Comparison of ENCODE assay signal across 8 mouse cellular contexts in the genomic region with DNA sequence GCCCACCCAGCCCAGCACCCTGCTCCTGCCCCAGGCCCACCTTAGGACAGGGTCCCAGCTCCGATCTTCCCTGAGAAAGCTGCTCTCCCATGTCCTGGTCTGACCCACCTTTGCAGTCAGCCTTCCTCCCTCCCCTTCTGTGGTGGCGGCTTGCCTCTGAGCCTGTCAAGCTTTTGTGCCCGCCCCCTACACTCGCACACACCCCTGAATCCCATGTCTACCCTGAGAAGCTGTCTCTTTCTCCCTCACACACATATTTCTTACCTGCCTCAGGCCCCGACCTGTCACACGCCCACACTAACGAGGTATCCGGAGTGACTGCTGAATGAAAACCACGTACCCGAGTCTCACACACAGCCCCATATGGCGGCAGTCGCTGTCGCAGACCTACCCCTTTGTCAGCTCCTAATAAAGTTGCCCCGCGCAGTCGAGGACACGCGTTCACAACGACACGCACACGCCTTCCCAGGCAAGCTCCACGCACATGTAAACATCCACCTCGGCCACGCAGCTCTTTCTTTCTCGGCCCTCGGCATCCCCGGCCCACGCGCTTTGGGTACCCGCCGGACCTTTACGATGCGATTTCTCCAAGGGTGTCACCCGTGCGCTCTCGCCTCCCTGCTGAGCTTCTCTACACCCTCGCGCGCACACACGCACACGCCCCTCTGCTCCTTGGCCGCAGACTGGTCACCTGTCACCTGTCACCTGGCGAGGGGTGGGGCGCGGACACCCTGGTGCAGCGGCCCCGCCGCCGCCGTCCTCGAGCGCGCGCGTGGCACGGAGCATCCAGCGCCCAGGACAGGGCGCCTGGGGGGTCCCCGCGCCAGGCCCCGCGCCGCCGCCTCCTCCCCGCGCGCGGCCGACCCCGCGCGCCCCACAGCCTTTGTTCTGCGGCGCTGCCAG. TPM values are rescaled to one million over a fixed set of nuclear protein-coding genes. Genes with fewer than 3 reads are reported as not detected.
DNase-seq lines count a peak whose midpoint lies in the region; ATAC-seq and TF ChIP-seq lines count a peak whose summit lies in the region.

No protein-coding gene starts in this region.

- H3K4me2 ChIP-seq in liver, embryonic 12.5 days = peak overlapping the region; percentile 71

- DNase-seq in testis, postnatal 14 days (ENCODE audit: low spot score) = no peak
- peak; percentile 25 for DNase-seq in heart, postnatal 4 days
- DNase-seq in retina, postnatal 1 day = peak; percentile 73
- DNase-seq in c-Kit-positive CD71-positive TER-119-positive erythroid progenitor cells, embryonic 14.5 days (ENCODE audit: low spot score) = no peak

- H3K4me3 ChIP-seq in erythroblast, embryonic 14.5 days (replicated peaks) = peak overlapping the region; percentile 40
- peak overlapping the region; percentile 85 for H3K4me3 ChIP-seq in testis, adult 2 months (ENCODE audit: control insufficient read depth, low read depth, low read length)
- peak overlapping the region; percentile 60 for H3K4me3 ChIP-seq in liver, embryonic 12.5 days

- no peak for ATAC-seq in erythroblast, adult 5-6 weeks (replicated peaks; ENCODE audit: low FRiP score, poor library complexity, severe bottlenecking)
- ATAC-seq in liver, embryonic 12.5 days = peak; percentile 25; the same call in 1 of the 2 replicates

- TF ChIP-seq CTCF in testis, adult 2 months (IDR thresholded peaks at IDR 0.05; ENCODE audit: control insufficient read depth, insufficient read depth, insufficient replicate concordance, low read depth, low read length) = no peak

- 6% methylated on average over 68 of the region's 74 CpGs for WGBS in liver, embryonic 12.5 days (ENCODE audit: insufficient replicate concordance)

- H3K27ac ChIP-seq in testis, adult 2 months (ENCODE audit: control insufficient read depth, insufficient read depth, low read depth, low read length) = no peak overlapping the region
- no peak overlapping the region for H3K27ac ChIP-seq in liver, embryonic 12.5 days

- TF ChIP-seq POLR2A in testis, adult 2 months (IDR thresholded peaks at IDR 0.05; ENCODE audit: control insufficient read depth, low read depth, low read length) = no peak

- peaks cover 24% of the 10 kb centered on the region for H3K9me3 ChIP-seq in erythroblast, embryonic 14.5 days (ENCODE audit: control insufficient read depth, low read length)
- H3K9me3 ChIP-seq in liver, embryonic 12.5 days (replicated peaks) = no peaks in the 10 kb centered on the region

- peak overlapping the region; percentile 31; the same call in 1 of the 2 replicates for H3K9ac ChIP-seq in liver, embryonic 12.5 days

- H3K4me1 ChIP-seq in erythroblast, embryonic 14.5 days (ENCODE audit: control insufficient read depth) = peaks cover 10% of the 10 kb centered on the region
- peaks cover 16% of the 10 kb centered on the region for H3K4me1 ChIP-seq in testis, adult 2 months (ENCODE audit: control insufficient read depth, insufficient read depth, low read length)
- H3K4me1 ChIP-seq in liver, embryonic 12.5 days = peaks cover 8% of the 10 kb centered on the region

- H3K36me3 ChIP-seq in erythroblast, embryonic 14.5 days (ENCODE audit: control insufficient read depth) = peaks cover 3% of the 10 kb centered on the region
- no peaks in the 10 kb centered on the region for H3K36me3 ChIP-seq in testis, adult 2 months (ENCODE audit: control insufficient read depth, insufficient read depth, low read length)
- no peaks in the 10 kb centered on the region for H3K36me3 ChIP-seq in liver, embryonic 12.5 days

- peaks cover 73% of the 10 kb centered on the region for H3K27me3 ChIP-seq in erythroblast, embryonic 14.5 days (ENCODE audit: control insufficient read depth)
- H3K27me3 ChIP-seq in testis, adult 2 months (ENCODE audit: control insufficient read depth, insufficient read depth, low read length) = no peaks in the 10 kb centered on the region
- peaks cover 77% of the 10 kb centered on the region for H3K27me3 ChIP-seq in liver, embryonic 12.5 days (replicated peaks)

RNA-seq across cellular contexts. Expression of a gene that starts 0.6 kb away (rescaled TPM):
- polyA plus RNA-seq in erythroblast, embryonic 14.5 days (2012) = 0.18 and 0.28 TPM in 2 replicates
- not detected in 2 replicates for total RNA-seq in erythroblast, adult 5-6 weeks (2015; ENCODE audit: low replicate concordance)
- total RNA-seq in erythroblast, adult 5-6 weeks (2017; ENCODE audit: low replicate concordance) = not detected in 2 replicates
- 20.5 and 21.3 TPM in 2 replicates for polyA plus RNA-seq in testis, adult 2 months (2012; rRNA removed)
- total RNA-seq in heart, postnatal 4 days (2021) = 10 to 100 TPM; 61.1 to 65.1 TPM
- 4.6 and 5.0 TPM in 2 replicates for polyA plus RNA-seq in liver, embryonic 12.5 days (2016; fragmentation: Nextera tagmentation; extraction: Ambion mirVana)

RNA-seq across cellular contexts. Expression of a gene that starts 24.4 kb away (rescaled TPM):
- polyA plus RNA-seq in erythroblast, embryonic 14.5 days (2012) = 101 and 128 TPM in 2 replicates
- 30.6 and 34.7 TPM in 2 replicates for total RNA-seq in erythroblast, adult 5-6 weeks (2015; ENCODE audit: low replicate concordance)
- total RNA-seq in erythroblast, adult 5-6 weeks (2017; ENCODE audit: low replicate concordance) = 78.5 and 87.8 TPM in 2 replicates
- polyA plus RNA-seq in testis, adult 2 months (2012; rRNA removed) = 7.1 and 8.1 TPM in 2 replicates
- total RNA-seq in heart, postnatal 4 days (2021) = 100 to 1,000 TPM in 1 of 2 experiments, 10 to 100 TPM in 1; 86.1 to 103 TPM
- polyA plus RNA-seq in liver, embryonic 12.5 days (2016; fragmentation: Nextera tagmentation; extraction: Ambion mirVana) = 240 and 243 TPM in 2 replicates

RNA-seq across cellular contexts. Expression of a gene that starts 27.8 kb away (rescaled TPM):
- polyA plus RNA-seq in erythroblast, embryonic 14.5 days (2012) = 39.5 and 40.0 TPM in 2 replicates
- 112 and 136 TPM in 2 replicates for total RNA-seq in erythroblast, adult 5-6 weeks (2015; ENCODE audit: low replicate concordance)
- 210 and 272 TPM in 2 replicates for total RNA-seq in erythroblast, adult 5-6 weeks (2017; ENCODE audit: low replicate concordance)
- polyA plus RNA-seq in testis, adult 2 months (2012; rRNA removed) = 16.4 and 17.1 TPM in 2 replicates
- 10 to 100 TPM; 29.7 to 30.8 TPM for total RNA-seq in heart, postnatal 4 days (2021)
- 52.7 and 53.9 TPM in 2 replicates for polyA plus RNA-seq in liver, embryonic 12.5 days (2016; fragmentation: Nextera tagmentation; extraction: Ambion mirVana)

RNA-seq across cellular contexts. Expression of a gene that starts 32.4 kb away (rescaled TPM):
- 21.3 and 21.4 TPM in 2 replicates for polyA plus RNA-seq in erythroblast, embryonic 14.5 days (2012)
- 78.6 and 90.1 TPM in 2 replicates for total RNA-seq in erythroblast, adult 5-6 weeks (2015; ENCODE audit: low replicate concordance)
- 218 and 344 TPM in 2 replicates for total RNA-seq in erythroblast, adult 5-6 weeks (2017; ENCODE audit: low replicate concordance)
- 46.5 and 51.8 TPM in 2 replicates for polyA plus RNA-seq in testis, adult 2 months (2012; rRNA removed)
- 10 to 100 TPM; 14.8 to 19.6 TPM for total RNA-seq in heart, postnatal 4 days (2021)
- 37.6 and 40.0 TPM in 2 replicates for polyA plus RNA-seq in liver, embryonic 12.5 days (2016; fragmentation: Nextera tagmentation; extraction: Ambion mirVana)

Comparison
In these comparisons a context has a peak if more than half of its experiments do, and no peak if none do; other contexts are left out.
1. DNase-seq: peak in heart, postnatal 4 days (single experiment) and retina, postnatal 1 day (single experiment); none in testis, postnatal 14 days (single experiment) and c-Kit-positive CD71-positive TER-119-positive erythroid progenitor cells, embryonic 14.5 days (single experiment).
2. RNA of a gene that starts 24.4 kb away (polyA plus RNA-seq): 240 to 243 TPM in liver, embryonic 12.5 days and 101 to 128 TPM in erythroblast, embryonic 14.5 days; 7.1 to 8.1 TPM in testis, adult 2 months; every median in the first group is over 10 times any median in the second.
3. Peak in every context shown above with its lines, with median percentiles within 50 percentile points of each other: H3K4me3 ChIP-seq.